Mouse (Mus musculus): ENCODE data around the gene Zfp334.

Zfp334 gene

GRCm38 (mm10) chr2:165375478-165375877, 12.6 kb downstream of the Zfp334 start:
- no peak for DNase-seq

DNA sequence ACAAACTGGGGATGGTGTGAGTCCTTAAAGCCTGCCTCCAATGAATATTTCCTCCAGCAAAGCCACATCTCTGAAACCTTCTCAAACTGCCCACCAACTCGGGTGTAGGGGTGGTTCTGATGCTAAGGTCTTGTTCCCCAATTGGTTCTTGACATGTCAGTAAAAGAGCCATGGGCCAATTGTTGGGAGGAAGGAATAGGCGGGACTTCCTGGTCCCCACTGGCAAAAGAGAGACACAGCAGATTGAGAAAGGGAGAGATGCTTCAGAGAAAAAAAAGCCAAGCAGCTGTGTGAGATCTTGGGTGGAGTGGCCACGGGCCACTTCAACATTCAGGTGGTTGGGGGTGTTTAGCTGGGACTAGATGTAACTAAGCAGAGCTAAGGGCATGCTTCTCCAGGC, 17.0 kb downstream of the Zfp334 start:
- DNase-seq: no peak

DNA sequence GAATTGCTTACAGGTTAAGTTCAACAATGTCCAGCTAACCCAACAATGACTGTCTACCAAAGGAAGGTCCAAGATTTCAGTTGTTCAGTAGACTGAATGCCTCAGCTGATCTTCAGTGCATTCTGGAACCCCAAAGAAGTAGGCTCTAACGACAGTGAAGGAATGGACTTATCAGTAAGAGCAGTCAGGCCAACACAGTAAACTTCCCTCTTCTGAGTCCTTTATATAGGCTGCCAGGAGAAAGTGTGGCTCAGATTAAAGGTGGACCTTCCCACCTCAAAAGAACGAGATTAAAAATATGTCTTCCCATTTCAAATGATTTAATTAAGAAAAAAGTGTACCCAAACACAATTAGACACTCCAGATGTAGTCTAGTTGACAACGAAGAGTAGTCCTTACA, 17.7 kb downstream of the Zfp334 start:
- DNase-seq: no peak

GRCm38 (mm10) chr2:165368496-165368895, 19.6 kb downstream of the Zfp334 start, which contains the start of gene Zfp663:
TSS of gene Zfp663 (minus strand) at chr2:165368729.
- no peak for DNase-seq

- no peak for DNase-seq
Observed at GRCm38 (mm10) chr2:165367868-165368439, 20.1 kb downstream of the Zfp334 start.

DNA sequence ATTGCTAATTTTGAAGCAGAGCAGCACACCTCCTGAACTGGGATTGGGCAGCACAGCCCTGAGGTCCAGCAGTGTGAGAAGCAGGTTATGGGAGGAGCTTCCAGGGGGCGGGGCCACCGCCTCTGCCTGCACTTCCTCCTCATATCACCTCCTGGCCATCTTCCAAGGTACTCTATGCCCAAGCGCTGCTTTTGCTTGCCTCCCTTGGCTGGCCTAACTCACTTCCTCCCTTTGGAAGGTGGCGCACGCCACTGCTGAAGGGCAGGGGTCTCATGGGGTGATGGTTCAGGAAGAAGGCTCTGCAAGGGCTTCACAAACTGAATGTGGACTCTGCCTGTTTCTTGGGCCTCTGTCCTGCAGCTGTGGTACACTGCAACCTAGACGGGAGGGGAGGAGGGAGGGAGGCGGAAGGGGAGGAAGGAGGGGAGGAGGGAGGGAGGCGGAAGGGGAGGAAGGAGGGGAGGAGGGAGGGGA, 21.0 kb downstream of the Zfp334 start:
- DNase-seq: peak; percentile 70

DNA sequence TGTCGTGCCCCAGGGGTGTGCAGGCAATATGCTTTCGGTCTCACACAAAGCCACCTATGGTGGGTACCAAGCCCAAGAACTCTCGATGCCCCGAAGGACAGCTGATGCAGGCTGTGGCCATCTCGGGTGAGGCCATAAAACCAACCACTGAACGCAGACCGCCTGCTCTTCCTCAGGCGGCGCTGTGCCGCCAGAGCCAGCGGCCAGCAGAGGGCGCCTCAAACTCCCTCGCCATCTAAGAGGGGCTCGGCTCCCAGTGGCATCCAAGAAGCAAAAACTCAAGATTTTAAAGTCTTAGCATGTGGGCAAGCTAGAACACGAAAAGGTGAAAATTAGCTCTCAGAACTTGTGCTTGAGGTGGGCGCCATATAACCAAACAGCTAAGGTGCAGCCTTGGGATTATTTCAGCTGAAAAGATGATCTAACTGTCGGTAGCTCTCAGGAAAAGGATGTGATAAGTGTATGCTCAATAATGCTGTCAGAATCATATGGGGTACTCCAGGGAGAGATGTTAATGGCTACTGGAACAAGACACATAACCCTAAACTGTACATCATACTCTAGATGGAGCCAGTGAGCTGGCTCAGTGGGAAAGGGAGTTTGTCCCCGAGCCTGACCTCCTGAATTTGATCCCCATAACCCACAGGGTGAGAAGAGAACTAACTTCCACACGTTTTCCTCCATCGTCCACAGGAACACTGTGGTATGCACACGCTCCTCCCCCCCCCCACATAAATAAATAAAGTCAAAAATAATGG, 23.5 kb downstream of the Zfp334 start:
- peak; percentile 50 for DNase-seq

GRCm38 (mm10) chr2:165363282-165363681, 24.8 kb downstream of the Zfp334 start:
- no peak for DNase-seq

- DNase-seq: peak; percentile 46
Observed at GRCm38 (mm10) chr2:165360861-165361260, 27.2 kb downstream of the Zfp334 start.

GRCm38 (mm10) chr2:165351828-165352513, 36.1 kb downstream of the Zfp334 start:
- no peak for DNase-seq

- DNase-seq: no peak
Observed at GRCm38 (mm10) chr2:165349466-165349865, 38.6 kb downstream of the Zfp334 start.

DNA sequence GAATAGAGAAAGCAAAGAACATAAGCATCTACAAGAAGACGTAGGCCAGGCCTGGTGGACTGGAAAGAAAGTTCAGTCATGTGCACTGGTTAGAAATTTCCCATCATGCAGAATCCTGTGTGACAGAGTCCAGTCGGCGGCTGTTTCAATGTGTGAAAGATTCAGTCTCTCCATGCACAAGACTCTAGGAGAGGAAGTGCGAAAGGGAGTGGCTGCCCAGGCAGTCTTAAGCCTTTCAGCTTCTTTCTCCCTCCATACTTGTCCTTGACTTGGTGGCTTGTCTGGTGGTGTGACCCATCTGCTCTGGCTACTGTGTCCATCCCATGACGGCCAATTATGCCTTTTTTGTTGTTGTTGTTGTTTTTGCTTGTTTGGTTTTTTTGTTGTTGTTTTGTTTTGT, 41.9 kb downstream of the Zfp334 start:
- no peak for DNase-seq

DNA sequence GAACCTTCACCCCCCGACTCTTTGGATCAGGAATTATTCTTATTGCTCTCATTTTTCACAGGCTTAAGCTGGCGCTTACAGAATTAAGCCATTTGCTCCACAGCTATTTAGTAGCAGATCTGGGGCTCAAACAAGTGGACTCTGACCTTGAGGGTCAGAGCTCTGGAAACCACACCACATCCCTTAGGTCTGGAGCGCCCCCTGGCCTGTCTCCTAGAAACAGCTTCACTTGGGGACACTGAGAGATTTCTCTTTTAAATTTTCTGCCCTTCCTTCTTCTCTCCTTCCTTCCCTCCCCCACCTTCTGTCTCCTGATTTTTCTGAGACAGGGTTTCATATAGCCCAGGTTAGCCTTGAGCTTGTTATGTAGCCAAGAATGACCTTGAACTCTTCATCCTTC, 50.9 kb downstream of the Zfp334 start:
- DNase-seq: peak; percentile 76

GRCm38 (mm10) chr2:165332610-165333210, 55.3 kb downstream of the Zfp334 start:
- DNase-seq: no peak

DNA sequence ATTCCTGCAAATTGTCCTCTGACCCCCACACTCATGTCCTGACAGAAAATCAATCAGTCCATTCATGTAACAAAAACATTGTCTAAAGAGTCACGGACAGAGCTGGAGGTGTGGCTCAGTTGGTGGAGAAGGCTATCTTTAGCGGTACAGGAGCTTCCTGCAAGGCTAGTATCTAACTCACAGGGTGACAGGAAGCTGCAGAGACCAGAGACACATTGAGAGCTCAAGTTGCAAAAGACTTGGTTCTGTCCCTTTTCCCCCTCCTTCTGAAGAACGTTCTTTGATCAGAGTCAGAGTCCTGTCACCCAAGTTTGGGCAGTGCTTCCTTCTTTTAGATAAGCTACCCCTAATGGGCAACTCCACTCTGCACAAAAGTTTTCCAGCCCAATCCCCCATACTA, 58.4 kb downstream of the Zfp334 start:
- DNase-seq: no peak

DNA sequence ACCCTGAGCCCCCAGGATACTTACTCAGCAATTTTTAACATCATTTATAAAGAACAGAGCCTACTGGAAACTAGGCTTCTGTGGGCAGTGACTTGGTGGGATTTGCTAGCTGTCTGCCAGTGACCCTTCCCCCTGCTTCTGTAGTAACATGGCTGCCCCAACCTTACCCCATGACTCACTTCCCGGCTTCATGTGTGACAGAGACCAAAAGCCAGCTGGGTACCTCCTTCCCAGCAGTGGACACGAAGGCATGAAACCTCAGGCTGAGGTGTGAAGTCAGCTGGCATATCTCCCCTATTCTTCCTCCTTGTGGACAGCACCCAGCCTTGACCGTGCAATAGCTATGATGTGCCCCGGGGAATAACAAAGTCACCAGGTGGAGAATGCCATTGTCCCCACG, 59.3 kb downstream of the Zfp334 start:
- no peak for DNase-seq

DNA sequence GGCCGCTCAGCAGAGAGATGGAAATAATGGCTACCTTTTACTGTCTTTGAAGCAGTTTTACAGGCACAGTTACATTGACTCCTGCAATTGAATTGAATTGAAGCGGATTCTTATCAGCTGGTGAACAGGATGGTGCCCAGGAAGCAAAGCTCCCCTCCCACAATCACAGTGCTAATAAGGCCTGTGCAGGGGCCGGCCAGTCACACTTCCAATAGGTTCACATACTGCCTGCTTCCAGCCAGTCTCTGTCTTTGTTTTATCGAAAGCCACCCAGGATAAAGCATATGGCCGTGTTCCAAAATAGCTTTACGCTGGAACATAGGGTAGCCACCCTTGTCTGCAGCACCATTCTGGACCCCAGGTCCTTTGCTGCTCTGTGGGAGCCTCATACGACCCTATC, 60.7 kb downstream of the Zfp334 start:
- DNase-seq: no peak

GRCm38 (mm10) chr2:165326304-165327190, 61.5 kb downstream of the Zfp334 start, which contains the start of gene Elmo2:
TSS of gene Elmo2 (minus strand) at chr2:165326479.
- DNase-seq: peak; percentile 99

DNA sequence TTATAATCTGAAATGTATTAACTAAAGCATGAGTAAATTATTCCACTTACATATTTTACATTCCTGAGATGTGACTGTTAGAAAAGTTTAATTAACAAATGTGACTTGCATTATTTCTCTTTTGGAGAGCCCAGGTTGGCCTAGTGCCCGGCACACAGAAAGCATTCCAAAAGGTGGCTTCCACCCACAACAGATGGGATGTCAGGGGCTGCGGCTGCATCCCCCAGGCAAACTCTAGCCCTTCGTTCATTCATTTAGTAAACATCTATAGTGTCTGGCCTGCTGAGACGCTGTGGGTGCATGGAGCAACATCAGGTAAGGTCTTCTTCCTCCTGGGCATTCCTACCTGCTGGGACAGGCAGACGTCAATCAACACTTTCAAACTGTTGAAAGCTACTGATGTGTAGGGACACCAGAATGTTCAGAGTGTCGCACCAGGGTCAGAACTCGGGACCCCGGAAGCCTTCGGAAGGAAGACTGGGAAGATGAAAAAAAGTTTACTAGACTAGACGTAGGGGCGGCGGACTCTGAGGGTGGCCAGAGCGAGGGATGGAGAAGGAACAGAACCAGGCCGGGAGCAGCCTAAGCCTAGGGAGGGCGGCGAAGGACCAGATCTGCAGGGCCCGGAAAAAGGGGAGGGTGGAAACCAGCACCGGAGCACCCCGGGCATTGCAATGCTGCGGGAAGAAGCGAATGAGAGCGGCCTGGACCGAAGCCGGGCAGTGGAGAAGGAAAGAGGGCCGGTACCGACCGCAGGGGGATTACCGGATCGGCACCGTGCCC, 62.3 kb downstream of the Zfp334 start:
- no peak for DNase-seq
